Mouse (Mus musculus): Measurements from ENCODE around the gene Aars. TPM values are rescaled to one million over a fixed set of nuclear protein-coding genes. Genes with fewer than 3 reads are reported as not detected.

Aars gene
- polyA plus RNA-seq, 1 experiment from 2014 or later, result 54.0 TPM

Small RNA genes lying within 50 kb of the gene (microRNA-seq; reads per million reads assigned to microRNA genes)
- gene Gm24103 (not detected), gene Mir3473d (2.0 reads per million)

Other genes with a start within 250 kb of the Aars start
- gene Il34, start 227.2 kb upstream of the Aars start, polyA plus RNA-seq (2015; fragmentation: Nextera tagmentation; extraction: Ambion mirVana), result 0.23 TPM in 1 of 2 replicates, not detected in the other
- gene Cog4, start 186.5 kb upstream of the Aars start, polyA plus RNA-seq (2015; fragmentation: Nextera tagmentation; extraction: Ambion mirVana), result 28.3 and 30.7 TPM in 2 replicates
- 56.9 and 58.3 TPM in 2 replicates for gene Sf3b3, start 186.4 kb upstream of the Aars start, polyA plus RNA-seq (2015; fragmentation: Nextera tagmentation; extraction: Ambion mirVana)
- 2.5 and 3.3 TPM in 2 replicates for gene Fuk, start 130.7 kb upstream of the Aars start, polyA plus RNA-seq (2015; fragmentation: Nextera tagmentation; extraction: Ambion mirVana)
- 21.9 and 24.6 TPM in 2 replicates for gene St3gal2, start 113.2 kb upstream of the Aars start, polyA plus RNA-seq (2015; fragmentation: Nextera tagmentation; extraction: Ambion mirVana)
- gene Ddx19a, start 35.3 kb upstream of the Aars start, polyA plus RNA-seq (2015; fragmentation: Nextera tagmentation; extraction: Ambion mirVana), result 9.3 and 9.9 TPM in 2 replicates
- gene Ddx19b, start 1.4 kb upstream of the Aars start, polyA plus RNA-seq (2015; fragmentation: Nextera tagmentation; extraction: Ambion mirVana), result 2.4 and 3.0 TPM in 2 replicates
- 3.5 and 6.0 TPM in 2 replicates for gene Exosc6, start 23.2 kb downstream of the Aars start, polyA plus RNA-seq (2015; fragmentation: Nextera tagmentation; extraction: Ambion mirVana)
- not detected in 2 replicates for gene Clec18a, start 59.3 kb downstream of the Aars start, polyA plus RNA-seq (2015; fragmentation: Nextera tagmentation; extraction: Ambion mirVana)
- 2.4 and 2.6 TPM in 2 replicates for gene Pdpr, start 61.5 kb downstream of the Aars start, polyA plus RNA-seq (2015; fragmentation: Nextera tagmentation; extraction: Ambion mirVana)
- 14.1 and 14.5 TPM in 2 replicates for gene Glg1, start 226.1 kb downstream of the Aars start, polyA plus RNA-seq (2015; fragmentation: Nextera tagmentation; extraction: Ambion mirVana)

Measured in liver, embryonic 15.5 days (tissue).